Mouse (Mus musculus) cerebellum, adult 18-20 months (tissue): ENCODE results near the gene Cblb.

ENCODE experiments used
- DNase-seq, 2 experiments: peaks; one replicate each; pipeline ENCODE4 v3.0.0; 2021

Cblb gene

DNA sequence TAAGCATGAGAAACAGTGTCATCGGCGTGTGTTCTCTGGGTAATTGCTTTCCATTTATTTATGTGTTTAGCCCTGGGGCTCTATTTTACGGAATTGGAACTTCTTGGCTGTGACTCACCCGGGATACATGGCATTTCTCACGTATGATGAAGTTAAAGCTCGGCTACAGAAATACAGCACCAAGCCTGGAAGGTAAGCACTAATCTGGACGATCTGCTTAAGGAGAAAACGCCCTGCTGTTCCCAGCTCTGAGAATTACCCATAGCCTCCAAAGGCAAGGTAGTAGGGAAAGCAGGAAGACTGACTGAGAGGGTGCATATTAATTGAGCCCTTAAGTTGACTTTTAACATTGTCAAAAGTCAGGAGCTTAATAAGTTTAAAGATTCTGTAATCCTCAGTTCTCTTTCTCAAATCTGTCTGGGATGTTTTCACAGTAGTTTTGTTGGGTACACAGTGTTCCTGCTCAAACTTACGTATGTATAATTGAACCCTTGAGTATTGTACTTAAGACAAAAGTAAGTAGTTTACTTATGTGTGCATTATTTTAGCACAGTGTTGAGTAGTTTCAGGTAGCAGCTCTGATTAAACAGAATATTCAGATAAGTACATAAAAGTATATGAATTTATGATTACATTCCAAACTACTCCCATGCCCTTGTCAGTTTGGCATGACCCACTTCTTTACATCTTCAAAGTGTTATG lies 104.8 kb downstream of the Cblb start:
- no peak for DNase-seq

- no peak for DNase-seq
These were observed 112.1 kb downstream of the Cblb start for GRCm38 (mm10) chr16:52143101-52143500.

GRCm38 (mm10) chr16:52143818-52144217 lies 112.8 kb downstream of the Cblb start:
- DNase-seq: no peak

GRCm38 (mm10) chr16:52144792-52145191 lies 113.8 kb downstream of the Cblb start:
- no peak for DNase-seq

DNA sequence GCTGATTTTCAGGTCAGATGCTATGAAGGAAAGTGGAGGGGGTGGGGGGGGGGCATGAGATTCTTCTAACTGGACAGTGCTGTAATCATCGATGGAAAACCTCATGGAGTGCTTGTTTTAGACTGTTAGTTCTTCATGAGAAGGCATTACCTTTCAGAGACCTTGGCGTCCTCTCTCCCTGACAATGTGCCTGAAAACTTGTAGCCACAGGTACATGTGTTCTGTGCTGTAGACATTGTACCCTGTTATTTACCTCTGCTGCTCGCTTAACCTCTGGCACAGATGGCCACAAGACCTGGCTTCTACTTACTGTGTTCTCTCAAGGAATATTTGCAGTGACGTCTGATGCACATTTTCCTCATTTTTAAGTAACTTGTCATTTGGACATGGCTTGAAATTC lies 114.5 kb downstream of the Cblb start:
- no peak for DNase-seq

- DNase-seq: no peak
These were observed 116.1 kb downstream of the Cblb start for GRCm38 (mm10) chr16:52146976-52147696.

- DNase-seq: no peak
These were observed 117.0 kb downstream of the Cblb start for GRCm38 (mm10) chr16:52148041-52148440.

GRCm38 (mm10) chr16:52149135-52149769 lies 118.2 kb downstream of the Cblb start:
- no peak for DNase-seq

- no peak for DNase-seq
These were observed 124.1 kb downstream of the Cblb start for GRCm38 (mm10) chr16:52155030-52155696.

DNA sequence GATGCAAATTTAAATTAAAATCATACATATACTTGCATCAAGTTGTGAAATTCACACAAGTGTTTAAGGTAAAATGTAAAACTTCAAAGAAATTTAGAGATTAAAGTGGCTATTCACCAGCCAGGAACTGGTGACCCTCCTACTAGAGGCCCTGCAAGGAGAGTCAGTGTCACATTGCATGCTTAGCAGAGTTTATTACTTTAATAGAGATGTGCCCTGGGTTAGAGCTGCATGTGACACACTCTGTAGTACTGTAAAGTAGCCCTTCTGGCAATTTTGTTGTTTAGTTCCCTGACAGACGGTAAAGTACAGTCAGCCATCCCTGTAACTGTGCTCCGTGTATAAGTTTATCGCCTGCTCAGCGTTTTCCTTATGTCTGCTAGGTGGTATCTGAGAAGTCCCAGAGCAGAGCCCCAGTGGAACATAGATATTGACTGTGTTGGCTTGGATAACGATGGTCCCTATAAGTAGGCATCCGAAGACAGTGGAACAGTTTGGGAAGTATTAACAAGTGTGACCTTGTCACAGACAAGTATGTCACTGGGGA lies 129.0 kb downstream of the Cblb start:
- no peak for DNase-seq

DNA sequence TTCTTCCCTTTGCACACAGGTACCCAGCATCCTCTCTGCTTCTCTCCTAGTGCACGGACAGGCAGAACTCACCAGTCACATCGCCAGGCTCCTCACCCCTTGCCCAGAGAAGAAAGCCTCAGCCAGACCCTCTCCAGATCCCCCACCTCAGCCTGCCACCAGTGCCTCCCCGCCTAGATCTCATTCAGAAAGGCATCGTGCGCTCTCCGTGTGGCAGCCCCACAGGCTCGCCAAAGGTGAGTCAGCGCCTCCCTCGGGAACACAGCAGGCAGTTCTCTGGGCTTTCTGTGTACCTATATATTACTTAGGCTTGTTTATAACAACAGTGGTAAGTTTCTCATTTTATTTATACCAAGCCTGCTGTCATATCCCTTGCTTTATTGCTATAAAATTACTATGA lies 133.2 kb downstream of the Cblb start:
- DNase-seq: no peak

GRCm38 (mm10) chr16:52173253-52173652 lies 142.2 kb downstream of the Cblb start:
- peak in 1 of 2 experiments; percentile 30 for DNase-seq

DNA sequence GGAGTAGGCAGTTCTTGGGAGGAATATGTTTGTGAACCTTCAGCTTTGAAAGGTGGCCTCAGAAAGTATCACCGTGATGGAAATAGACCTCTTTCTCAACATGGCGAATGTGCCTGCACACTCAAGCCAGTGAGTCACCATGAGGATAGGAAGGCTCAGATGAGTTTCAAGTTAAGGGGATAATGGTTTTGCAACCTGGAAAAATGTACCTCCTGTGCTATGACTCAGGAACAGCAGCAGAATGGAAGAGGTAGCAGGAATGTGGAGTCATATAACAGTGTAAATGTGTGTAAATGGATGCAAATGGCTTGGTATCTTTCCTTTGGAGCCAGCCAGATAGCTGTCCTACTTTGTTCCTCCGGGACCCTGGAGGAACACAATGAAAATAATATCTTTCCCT lies 148.8 kb downstream of the Cblb start:
- no peak for DNase-seq

DNA sequence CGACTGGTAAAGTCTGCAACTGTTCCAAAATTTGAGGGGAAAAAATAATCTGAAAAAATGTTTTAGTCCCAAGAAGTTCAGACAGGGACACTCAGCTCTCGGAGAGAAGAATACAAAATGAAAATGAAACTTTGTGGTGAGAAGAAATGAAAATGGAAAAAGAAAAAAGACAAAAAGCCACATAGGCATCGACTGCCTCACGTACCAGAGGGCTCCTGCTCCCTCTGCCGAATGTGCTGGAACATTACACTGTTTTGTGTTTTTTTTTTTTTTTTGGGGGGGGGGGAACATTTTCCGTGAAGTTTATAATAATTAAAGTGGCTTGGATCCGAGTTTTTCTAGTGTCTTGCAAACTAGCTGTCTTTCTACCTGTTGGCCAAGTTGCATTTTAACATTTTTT lies 151.0 kb downstream of the Cblb start:
- no peak for DNase-seq

DNA sequence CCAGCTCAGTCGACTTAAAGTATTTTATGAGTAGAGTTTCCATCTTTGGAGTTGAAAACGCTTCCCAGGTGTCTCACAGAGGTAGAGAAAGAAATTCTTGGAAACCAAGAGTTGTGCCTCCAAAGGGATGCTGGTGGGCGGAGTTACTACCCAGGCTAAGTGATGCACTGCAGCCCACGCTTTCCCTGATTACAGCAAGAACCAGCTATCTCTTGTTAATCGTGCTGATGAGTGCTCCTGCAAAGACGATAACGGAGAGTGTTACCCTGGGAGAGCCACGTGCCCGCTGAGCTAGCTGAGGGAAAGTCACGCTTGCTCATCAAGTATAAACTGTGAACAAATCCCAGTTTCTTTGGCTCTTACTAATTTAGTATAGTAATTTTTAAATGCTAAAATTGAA lies 153.3 kb downstream of the Cblb start:
- DNase-seq: no peak

GRCm38 (mm10) chr16:52186731-52187130 lies 155.7 kb downstream of the Cblb start:
- DNase-seq: no peak

DNA sequence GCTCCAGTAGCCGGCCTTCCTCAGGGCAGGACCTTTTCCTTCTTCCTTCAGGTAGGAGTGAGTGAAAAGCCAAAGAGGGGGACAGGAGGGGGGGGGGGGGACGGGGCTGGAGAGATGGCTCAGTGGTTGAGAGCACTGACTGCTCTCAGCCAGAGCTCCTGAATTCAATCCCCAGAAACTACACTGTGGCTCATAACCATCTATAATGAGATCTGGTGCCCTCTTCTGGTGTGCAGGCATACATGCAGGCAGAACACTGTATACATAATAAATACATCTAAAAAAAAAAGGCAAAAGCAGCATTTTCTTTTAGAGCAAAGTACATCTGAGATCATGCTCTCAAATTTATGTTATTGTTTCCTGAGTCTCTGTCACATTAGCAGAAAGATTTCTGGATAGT lies 158.1 kb downstream of the Cblb start:
- DNase-seq: no peak

- DNase-seq: no peak
These were observed 159.7 kb downstream of the Cblb start for GRCm38 (mm10) chr16:52190714-52191113.

DNA sequence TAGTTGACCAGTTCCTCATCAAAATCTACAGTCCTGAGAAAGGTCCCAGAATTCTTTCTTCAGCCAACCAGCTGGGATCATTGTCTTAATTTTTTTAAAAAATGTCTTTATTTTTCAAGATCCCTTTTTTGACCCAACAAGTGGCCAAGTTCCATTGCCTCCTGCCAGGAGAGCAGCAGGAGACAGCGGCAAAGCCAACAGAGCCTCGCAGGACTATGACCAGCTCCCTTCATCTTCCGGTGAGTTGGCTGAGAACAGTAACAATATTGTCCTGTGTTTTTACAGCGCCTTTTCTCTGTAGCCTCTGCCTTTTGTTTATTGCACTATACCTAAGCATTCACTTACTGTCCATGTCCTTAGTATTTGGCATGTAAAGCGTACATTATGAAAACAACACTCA lies 163.0 kb downstream of the Cblb start:
- peak; percentile 61 to 64 for DNase-seq

DNA sequence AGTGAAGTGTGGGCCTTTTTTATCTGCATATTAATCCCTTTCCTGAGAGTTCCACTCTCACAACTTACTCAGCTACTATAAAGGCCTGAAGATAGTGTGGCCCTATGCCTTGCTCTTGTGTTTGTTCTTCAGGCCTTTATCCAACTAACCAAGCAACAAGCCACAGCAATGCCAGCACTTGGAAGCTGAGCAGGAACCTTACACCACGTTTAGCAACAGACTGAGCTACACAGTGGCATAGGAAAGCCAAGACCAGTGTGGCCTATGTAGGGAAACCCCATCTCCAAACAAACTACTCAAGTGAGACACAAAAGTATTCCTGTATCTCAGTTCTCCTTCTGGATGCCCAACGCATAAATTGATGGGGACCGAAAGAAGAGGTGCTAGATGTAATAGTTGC lies 163.8 kb downstream of the Cblb start:
- no peak for DNase-seq

- no peak for DNase-seq
These were observed 169.1 kb downstream of the Cblb start for GRCm38 (mm10) chr16:52200107-52200506.

DNA sequence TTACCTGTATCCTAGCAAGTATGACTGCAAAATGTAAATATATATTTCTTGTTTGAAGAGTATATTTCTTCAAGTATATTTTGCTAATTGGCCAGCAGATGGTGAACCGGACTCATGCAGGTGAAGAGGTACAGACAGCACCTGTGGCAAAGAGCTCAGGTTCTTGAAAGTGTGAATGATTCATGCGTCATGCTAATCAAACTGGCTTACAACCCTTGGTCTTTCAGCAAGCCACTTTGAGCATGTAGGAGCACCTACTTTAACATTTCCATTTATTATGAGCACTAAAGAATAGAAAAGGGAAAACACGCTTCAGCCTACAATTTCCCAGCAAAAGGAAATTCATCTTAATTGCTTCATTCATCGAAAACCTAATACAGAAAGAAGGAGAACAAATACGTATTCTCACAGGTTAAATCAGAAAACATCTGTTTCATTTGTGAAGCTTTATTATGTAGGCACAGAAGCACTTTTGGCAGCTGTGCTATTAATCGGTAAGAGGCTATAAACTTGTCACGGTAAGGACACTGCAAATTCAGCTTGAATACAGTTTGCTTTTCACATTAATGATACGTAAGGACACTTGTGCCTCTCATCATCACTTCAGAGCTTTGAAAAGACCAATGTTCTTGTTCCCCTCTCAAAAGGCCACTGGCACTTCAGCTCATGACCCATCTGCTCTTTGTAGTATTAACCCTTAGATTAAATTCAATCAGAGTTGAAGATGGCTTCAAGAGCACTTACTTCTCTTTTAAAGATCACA lies 180.0 kb downstream of the Cblb start:
- DNase-seq: no peak

GRCm38 (mm10) chr16:52219069-52219468 lies 188.0 kb downstream of the Cblb start:
- DNase-seq: no peak
